Mouse (Mus musculus) left cerebral cortex, adult 11 months (tissue): Measurements from ENCODE around the gene Unc119b.
"Not testable (repeated sequence)": the region's sequence is repeated elsewhere in the genome, so short reads cannot be mapped to it uniquely, and the experiment has no call there.

Source experiments
- DNase-seq: peaks from one replicate; pipeline ENCODE4 v3.0.0; 2022; ENCODE audit warnings: low spot score

Gene Unc119b

GRCm38 (mm10) chr5:115085675-115086074 lies 49.1 kb downstream of the Unc119b start:
- DNase-seq = no peak

- DNase-seq = no peak
Measured at GRCm38 (mm10) chr5:115083492-115083891, 51.3 kb downstream of the Unc119b start.

- no peak for DNase-seq
Measured at GRCm38 (mm10) chr5:115081636-115082035, 53.1 kb downstream of the Unc119b start.

- peak; percentile 38 for DNase-seq
Measured at GRCm38 (mm10) chr5:115076144-115076901, 58.5 kb downstream of the Unc119b start.

- no peak for DNase-seq
Measured at GRCm38 (mm10) chr5:115074749-115075148, 60.0 kb downstream of the Unc119b start.

- DNase-seq = not testable (repeated sequence)
Measured at GRCm38 (mm10) chr5:115073306-115073705, 61.5 kb downstream of the Unc119b start.
